Mouse (Mus musculus): Measurements from ENCODE around the gene Kat2a. TPM values are rescaled to one million over a fixed set of nuclear protein-coding genes. Genes with fewer than 3 reads are reported as not detected.

Gene Kat2a
- polyA plus RNA-seq (2015; fragmentation: Illumina TruSeq; extraction: RNeasy Lipid Tissue Mini Kit (QIAGEN cat#74804); ENCODE audit: insufficient read depth, low replicate concordance) = 20.4 TPM

DNA sequence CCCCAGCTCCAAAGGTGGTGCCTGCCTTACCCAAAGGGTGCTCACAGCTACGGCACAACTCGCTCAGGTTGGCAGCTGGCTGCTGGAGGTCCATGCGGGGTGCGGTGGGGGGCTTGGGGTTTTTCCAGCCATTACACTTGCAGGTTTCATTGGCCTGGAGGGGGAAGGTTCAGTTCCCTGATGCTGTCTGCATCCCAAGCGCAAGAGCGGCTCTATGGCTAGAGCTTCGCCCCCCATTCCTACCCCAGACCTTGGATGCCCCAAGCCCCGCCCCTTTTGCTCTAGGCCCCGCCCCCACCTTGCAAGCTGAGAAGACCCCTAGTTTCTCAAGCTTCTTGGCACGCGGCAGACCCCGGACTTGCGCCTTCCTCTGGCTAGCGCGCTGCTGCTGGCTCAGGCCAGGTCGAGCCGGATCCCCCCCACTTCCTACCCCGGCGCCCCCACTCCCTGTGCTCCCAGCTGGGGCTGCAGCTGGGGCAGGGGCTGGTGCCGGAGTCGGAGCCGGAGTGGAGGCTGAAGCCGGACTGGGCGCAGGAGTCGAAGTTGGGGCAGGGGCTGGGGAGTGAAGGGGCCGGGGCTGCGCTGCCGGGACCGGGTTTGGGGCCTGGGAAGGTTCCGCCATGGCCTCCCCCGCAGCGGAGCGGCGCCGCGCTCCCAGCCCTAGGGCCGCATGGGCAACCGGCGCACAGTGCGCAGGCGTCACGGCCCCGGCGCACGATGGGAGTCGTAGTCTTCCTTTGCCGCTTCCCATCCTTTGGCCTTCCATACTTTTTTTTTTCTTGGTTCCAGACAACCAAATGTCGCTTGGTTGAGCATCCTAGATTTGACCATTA lies at the start of gene Kat2a:
TSS of gene Kat2a (minus strand) at position 683 of the 833 bp plus-strand sequence.

DNA sequence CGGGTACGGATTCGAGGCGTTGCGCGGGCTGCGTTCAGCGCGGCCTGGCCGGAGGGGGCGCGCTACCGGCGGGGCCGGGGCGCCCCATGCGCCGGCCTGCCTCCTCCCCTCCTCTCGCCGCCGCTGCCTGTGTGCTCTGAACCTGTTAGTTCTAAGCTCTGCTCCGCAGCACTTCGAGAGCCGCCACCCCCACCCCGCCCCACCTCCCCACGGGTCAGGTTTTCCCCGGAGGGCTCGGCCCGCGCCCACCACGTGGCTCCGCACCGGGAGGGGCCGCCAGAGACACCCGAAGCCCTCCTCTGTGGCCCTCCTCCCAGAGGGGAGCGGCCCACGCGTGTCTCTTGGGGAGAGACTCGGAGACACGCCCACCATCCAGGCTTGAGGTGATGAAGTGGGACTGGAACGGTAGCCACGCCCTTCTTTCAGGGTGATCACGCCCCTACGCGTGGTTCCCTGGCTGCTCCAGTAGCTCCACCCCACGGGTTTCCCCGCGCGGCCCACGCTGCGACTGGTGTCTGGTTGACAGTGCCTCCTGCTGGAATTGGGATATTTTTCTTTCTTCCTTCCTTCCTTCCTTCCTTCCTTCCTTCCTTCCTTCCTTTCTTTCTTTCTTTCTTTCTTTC lies 47.5 kb upstream of the Kat2a start, which contains the start of gene Kcnh4:
TSS of gene Kcnh4 (minus strand) at position 332 of the 623 bp plus-strand sequence.

DNA sequence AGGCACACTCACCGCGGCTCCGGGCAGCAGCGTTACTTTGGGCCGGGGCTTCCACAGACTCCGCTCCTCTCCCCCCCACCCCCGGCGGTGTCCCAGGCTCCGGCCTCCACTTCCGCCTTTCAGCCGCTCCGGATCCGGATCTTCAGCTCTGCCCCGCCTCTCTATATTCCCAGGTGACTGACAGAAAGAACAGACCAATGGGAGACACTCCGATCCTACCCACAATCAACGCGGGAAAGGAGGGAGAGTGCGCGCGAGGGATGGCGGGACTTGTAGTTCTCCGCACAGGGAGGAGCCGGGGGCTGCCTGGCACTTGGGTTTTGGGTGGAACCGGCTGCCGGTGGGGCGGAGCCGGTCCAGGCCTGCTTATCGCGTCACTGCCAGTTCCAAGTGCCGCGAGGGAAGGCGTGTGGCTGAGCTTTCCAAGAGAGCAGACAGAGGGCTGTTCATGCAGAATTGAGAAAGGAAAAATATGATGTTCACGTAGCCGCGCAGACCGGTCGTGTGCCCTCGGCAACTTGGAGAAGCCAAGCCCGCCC lies 25.9 kb upstream of the Kat2a start, which contains the start of gene Rab5c:
TSS of gene Rab5c (minus strand) at position 150 of the 539 bp plus-strand sequence.

DNA sequence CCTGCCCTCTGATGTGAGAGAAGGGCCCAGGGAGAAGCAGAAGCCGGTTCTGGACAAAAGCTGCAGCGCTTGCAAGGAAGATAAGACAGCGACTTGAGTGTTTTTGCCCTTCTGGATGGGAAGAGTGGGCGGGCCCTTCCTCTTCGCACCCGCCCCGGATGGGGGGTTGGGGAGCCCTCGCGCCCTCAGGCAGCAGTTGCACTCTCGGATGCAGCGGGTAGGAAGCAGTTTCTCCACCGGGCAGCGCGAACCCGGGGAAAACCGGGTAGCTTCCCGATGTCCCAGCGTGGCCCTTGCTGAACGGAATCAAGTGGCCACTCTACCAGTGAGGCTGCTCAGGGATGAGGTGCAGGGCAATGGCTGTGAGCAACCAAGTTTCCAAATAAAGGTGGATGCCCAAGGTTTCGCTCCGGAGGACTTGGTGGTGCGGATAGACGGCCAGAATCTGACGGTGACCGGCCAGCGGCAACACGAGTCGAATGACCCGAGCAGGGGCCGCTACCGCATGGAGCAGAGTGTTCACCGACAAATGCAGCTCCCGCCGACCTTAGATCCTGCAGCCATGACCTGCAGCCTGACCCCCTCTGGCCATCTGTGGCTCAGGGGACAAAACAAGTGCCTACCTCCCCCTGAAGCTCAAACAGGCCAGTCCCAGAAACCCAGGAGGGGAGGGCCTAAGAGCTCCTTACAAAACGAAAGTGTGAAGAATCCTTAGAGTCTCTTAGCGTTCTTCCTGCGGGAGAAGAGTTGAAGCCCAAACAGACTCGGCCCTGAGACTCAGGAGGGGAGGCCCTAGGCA lies 1.7 kb upstream of the Kat2a start, which contains the start of gene Hspb9:
TSS of gene Hspb9 (plus strand) at position 116 of the 799 bp plus-strand sequence.

DNA sequence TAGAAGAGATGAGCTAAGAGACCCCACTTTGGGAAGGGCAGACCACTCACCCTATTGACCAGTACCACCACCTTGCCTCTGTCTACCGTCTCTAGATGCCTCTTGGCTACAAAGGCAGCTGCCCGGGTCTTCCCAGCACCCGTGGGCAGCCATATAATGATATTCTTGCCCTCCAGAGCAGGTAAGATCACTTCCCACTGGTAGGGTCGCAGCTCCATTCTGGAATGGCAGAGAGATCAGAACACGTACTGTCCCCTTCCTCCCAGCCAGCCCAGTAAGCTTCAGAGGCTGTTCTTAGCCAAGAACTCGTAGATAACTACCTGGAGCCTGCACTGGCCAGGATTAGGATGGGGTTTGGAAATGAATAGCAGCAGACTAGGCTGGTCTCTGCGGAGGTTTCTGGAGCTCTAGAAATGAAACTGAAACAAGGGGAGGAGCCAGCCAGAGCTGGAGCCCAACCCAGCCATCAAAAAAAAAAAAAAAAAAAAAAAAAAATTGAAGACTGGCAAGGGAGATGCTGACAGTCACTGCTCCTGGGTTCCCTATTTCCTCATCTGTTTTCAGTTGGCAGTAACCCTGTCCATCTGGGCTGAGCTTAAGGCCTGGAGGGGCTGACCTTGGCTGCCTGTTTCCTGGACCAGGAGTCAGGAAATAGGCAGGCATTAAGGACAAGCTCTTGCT lies 8.3 kb downstream of the Kat2a start, which contains the start of gene Dhx58:
TSS of gene Dhx58 (minus strand) at position 421 of the 681 bp plus-strand sequence.

DNA sequence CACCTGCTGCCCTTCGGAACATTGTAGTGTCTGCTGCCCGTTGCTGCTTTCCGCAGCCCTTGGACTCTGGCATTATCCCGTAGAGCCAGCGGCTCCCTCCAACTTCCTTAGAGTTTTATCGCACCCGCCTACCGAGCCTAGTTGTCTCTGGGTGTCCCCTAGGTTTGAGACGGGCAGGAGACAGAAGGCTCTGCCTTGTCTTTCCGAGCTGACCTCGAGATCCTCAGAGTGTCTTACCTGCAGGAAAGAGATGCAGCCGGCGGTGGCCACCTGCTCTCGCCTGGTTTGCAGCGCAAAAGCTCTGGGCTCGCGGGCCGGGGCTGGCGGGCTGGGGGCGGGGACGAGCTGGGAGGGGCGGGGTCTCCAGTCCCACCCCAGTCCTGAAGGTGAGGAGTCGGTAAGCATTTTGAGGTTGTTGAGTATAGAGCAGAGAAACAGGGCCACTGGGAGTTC lies 20.1 kb downstream of the Kat2a start, which contains the start of gene Zfp385c:
TSS of gene Zfp385c (minus strand) at position 292 of the 453 bp plus-strand sequence.

Other genes with a start within 250 kb of the Kat2a start
- gene Klhl11, start 239.7 kb downstream of the Kat2a start, polyA plus RNA-seq (2015; fragmentation: Illumina TruSeq; extraction: RNeasy Lipid Tissue Mini Kit (QIAGEN cat#74804); ENCODE audit: insufficient read depth, low replicate concordance) = 11.0 TPM
- 92.7 TPM for gene Acly, start 184.5 kb downstream of the Kat2a start, polyA plus RNA-seq (2015; fragmentation: Illumina TruSeq; extraction: RNeasy Lipid Tissue Mini Kit (QIAGEN cat#74804); ENCODE audit: insufficient read depth, low replicate concordance)
- 0.15 TPM for gene Ttc25, start 166.9 kb downstream of the Kat2a start, polyA plus RNA-seq (2015; fragmentation: Illumina TruSeq; extraction: RNeasy Lipid Tissue Mini Kit (QIAGEN cat#74804); ENCODE audit: insufficient read depth, low replicate concordance)
- gene Cnp, start 137.6 kb downstream of the Kat2a start, polyA plus RNA-seq (2015; fragmentation: Illumina TruSeq; extraction: RNeasy Lipid Tissue Mini Kit (QIAGEN cat#74804); ENCODE audit: insufficient read depth, low replicate concordance) = 99.4 TPM
- gene Nkiras2, start 93.2 kb downstream of the Kat2a start, polyA plus RNA-seq (2015; fragmentation: Illumina TruSeq; extraction: RNeasy Lipid Tissue Mini Kit (QIAGEN cat#74804); ENCODE audit: insufficient read depth, low replicate concordance) = 17.5 TPM
- 892 TPM for gene Dnajc7, start 92.3 kb downstream of the Kat2a start, polyA plus RNA-seq (2015; fragmentation: Illumina TruSeq; extraction: RNeasy Lipid Tissue Mini Kit (QIAGEN cat#74804); ENCODE audit: insufficient read depth, low replicate concordance)
- gene Zfp385c, start 20.0 kb downstream of the Kat2a start, polyA plus RNA-seq (2015; fragmentation: Illumina TruSeq; extraction: RNeasy Lipid Tissue Mini Kit (QIAGEN cat#74804); ENCODE audit: insufficient read depth, low replicate concordance) = 0.11 TPM
- gene Dhx58, start 8.2 kb downstream of the Kat2a start, polyA plus RNA-seq (2015; fragmentation: Illumina TruSeq; extraction: RNeasy Lipid Tissue Mini Kit (QIAGEN cat#74804); ENCODE audit: insufficient read depth, low replicate concordance) = 25.0 TPM
- gene Hspb9, start 1.4 kb upstream of the Kat2a start, polyA plus RNA-seq (2015; fragmentation: Illumina TruSeq; extraction: RNeasy Lipid Tissue Mini Kit (QIAGEN cat#74804); ENCODE audit: insufficient read depth, low replicate concordance) = not detected
- gene Rab5c, start 25.8 kb upstream of the Kat2a start, polyA plus RNA-seq (2015; fragmentation: Illumina TruSeq; extraction: RNeasy Lipid Tissue Mini Kit (QIAGEN cat#74804); ENCODE audit: insufficient read depth, low replicate concordance) = 93.5 TPM
- 0.17 TPM for gene Kcnh4, start 47.5 kb upstream of the Kat2a start, polyA plus RNA-seq (2015; fragmentation: Illumina TruSeq; extraction: RNeasy Lipid Tissue Mini Kit (QIAGEN cat#74804); ENCODE audit: insufficient read depth, low replicate concordance)
- gene Hcrt, start 50.5 kb upstream of the Kat2a start, polyA plus RNA-seq (2015; fragmentation: Illumina TruSeq; extraction: RNeasy Lipid Tissue Mini Kit (QIAGEN cat#74804); ENCODE audit: insufficient read depth, low replicate concordance) = not detected
- gene Ghdc, start 58.5 kb upstream of the Kat2a start, polyA plus RNA-seq (2015; fragmentation: Illumina TruSeq; extraction: RNeasy Lipid Tissue Mini Kit (QIAGEN cat#74804); ENCODE audit: insufficient read depth, low replicate concordance) = 5.1 TPM
- 26.7 TPM for gene Stat5b, start 138.3 kb upstream of the Kat2a start, polyA plus RNA-seq (2015; fragmentation: Illumina TruSeq; extraction: RNeasy Lipid Tissue Mini Kit (QIAGEN cat#74804); ENCODE audit: insufficient read depth, low replicate concordance)
- 14.3 TPM for gene Stat5a, start 146.9 kb upstream of the Kat2a start, polyA plus RNA-seq (2015; fragmentation: Illumina TruSeq; extraction: RNeasy Lipid Tissue Mini Kit (QIAGEN cat#74804); ENCODE audit: insufficient read depth, low replicate concordance)
- gene Stat3, start 227.1 kb upstream of the Kat2a start, polyA plus RNA-seq (2015; fragmentation: Illumina TruSeq; extraction: RNeasy Lipid Tissue Mini Kit (QIAGEN cat#74804); ENCODE audit: insufficient read depth, low replicate concordance) = 99.4 TPM

All from spleen, adult 10 weeks (tissue).